ENCODE assay signal across 18 mouse cellular contexts in the genomic region with DNA sequence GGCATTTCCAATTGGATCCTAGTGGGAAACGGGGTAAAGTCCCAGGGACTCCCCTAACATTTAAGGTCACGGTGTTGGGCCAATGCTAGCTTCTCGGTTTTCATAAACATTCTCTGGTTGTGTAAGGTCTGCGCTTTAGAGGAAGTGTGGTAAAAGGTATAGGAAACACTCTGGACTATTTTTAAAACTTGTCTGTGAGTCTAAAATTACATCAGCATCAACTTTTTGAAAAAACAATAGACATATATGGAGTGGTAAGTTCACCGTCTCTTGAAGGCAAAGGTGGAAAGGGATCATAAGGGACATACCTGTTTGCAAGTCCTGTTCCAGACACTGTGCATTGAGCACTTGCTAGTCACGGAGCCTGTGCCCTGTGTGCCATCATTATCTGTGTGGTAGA.
DNase-seq lines count a peak whose midpoint lies in the region; ATAC-seq and TF ChIP-seq lines count a peak whose summit lies in the region.
"Had no signal": no experiment of that assay in that cellular context is flagged by ENCODE, and none has a peak within 500 bp of the region (broad histone marks: within the 10 kb centered on the region; RNA-seq: fewer than 3 reads in every experiment).

No protein-coding gene starts in this region.

- no peaks in the 10 kb centered on the region for H3K27me3 ChIP-seq in heart, postnatal 0 days (ENCODE audit: control insufficient read depth, insufficient read depth, low read length)
- H3K27me3 ChIP-seq in megakaryocyte, embryonic 14.5 days (replicated peaks): no peaks in the 10 kb centered on the region
- H3K27me3 ChIP-seq: forebrain, embryonic 13.5 days; hindbrain, embryonic 13.5 days; limb, embryonic 13.5 days; midbrain, embryonic 15.5 days had no signal

- no peak overlapping the region for H3K9ac ChIP-seq in heart, postnatal 0 days (replicated peaks; ENCODE audit: low read depth, low read length)
- H3K9ac ChIP-seq: forebrain, embryonic 13.5 days; hindbrain, embryonic 13.5 days; limb, embryonic 13.5 days; midbrain, embryonic 15.5 days had no signal

- no peak overlapping the region for H3K4me2 ChIP-seq in heart, postnatal 0 days (ENCODE audit: low read depth, low read length)
- H3K4me2 ChIP-seq: forebrain, embryonic 13.5 days; hindbrain, embryonic 13.5 days; limb, embryonic 13.5 days; midbrain, embryonic 15.5 days had no signal

- no peak for TF ChIP-seq CTCF in heart, postnatal 0 days (IDR thresholded peaks at IDR 0.05; ENCODE audit: low read depth)
- no peak for TF ChIP-seq CTCF in bone marrow macrophage, adult 2 months (IDR thresholded peaks at IDR 0.05; ENCODE audit: low read depth, low read length)

- WGBS in heart, postnatal 0 days: 67% methylated on average over 6 of the region's 6 CpGs

- H3K27ac ChIP-seq in heart, postnatal 0 days (ENCODE audit: low read depth): 0 out of 2 replicates have a peak overlapping the region, but pooled peaks have one; percentile 11
- peak overlapping the region; percentile 30 for H3K27ac ChIP-seq in bone marrow macrophage, adult 2 months (ENCODE audit: insufficient read depth, low read depth, low read length)
- H3K27ac ChIP-seq: forebrain, embryonic 13.5 days; hindbrain, embryonic 13.5 days; limb, embryonic 13.5 days; midbrain, embryonic 15.5 days had no signal

- no peak for DNase-seq in heart, postnatal 0 days (ENCODE audit: low spot score)
- no peak for DNase-seq in heart, adult 8-10 months (ENCODE audit: low spot score)
- peak; percentile 50 to 51 for DNase-seq in B cell, adult 2 months
- no peak for DNase-seq in urinary bladder, adult 18-20 months (ENCODE audit: low spot score in 2 of 2)
- DNase-seq in heart, adult 18-20 months: no peak
- DNase-seq: cerebellum, postnatal 14 days; kidney, postnatal 10 days; lung, adult 18-20 months; lung, postnatal 4 days; right cerebral cortex, postnatal 14 days had no signal

- H3K4me1 ChIP-seq in heart, postnatal 0 days (ENCODE audit: control insufficient read depth, insufficient read depth): peaks cover 29% of the 10 kb centered on the region
- H3K4me1 ChIP-seq in bone marrow macrophage, adult 2 months (ENCODE audit: control insufficient read depth, insufficient read depth, low read length): peaks cover 51% of the 10 kb centered on the region
- peaks cover 92% of the 10 kb centered on the region for H3K4me1 ChIP-seq in megakaryocyte, embryonic 14.5 days
- H3K4me1 ChIP-seq: forebrain, embryonic 13.5 days; midbrain, embryonic 15.5 days had no signal

- H3K4me3 ChIP-seq in heart, postnatal 0 days (ENCODE audit: low read depth, low read length): no peak overlapping the region
- H3K4me3 ChIP-seq in bone marrow macrophage, adult 2 months (ENCODE audit: insufficient read depth, low read length): no peak overlapping the region
- H3K4me3 ChIP-seq in megakaryocyte, embryonic 14.5 days (replicated peaks): peak overlapping the region; percentile 86
- H3K4me3 ChIP-seq: forebrain, embryonic 13.5 days; hindbrain, embryonic 13.5 days; limb, embryonic 13.5 days; midbrain, embryonic 15.5 days had no signal

- no peak for TF ChIP-seq EP300 in heart, postnatal 0 days (IDR thresholded peaks at IDR 0.05; ENCODE audit: low read depth)

- no peak for ATAC-seq in heart, postnatal 0 days (ENCODE audit: insufficient read depth, low read depth)
- no peak for ATAC-seq in erythroid progenitor cell, adult 5-6 weeks (replicated peaks; ENCODE audit: low FRiP score, poor library complexity, severe bottlenecking)
- ATAC-seq: forebrain, embryonic 13.5 days; intestine, postnatal 0 days; midbrain, embryonic 15.5 days had no signal

- no peak for TF ChIP-seq POLR2A in bone marrow macrophage, adult 2 months (IDR thresholded peaks at IDR 0.05; ENCODE audit: borderline replicate concordance, low read depth, low read length)

- no peaks in the 10 kb centered on the region for H3K9me3 ChIP-seq in heart, postnatal 0 days (replicated peaks; ENCODE audit: control insufficient read depth, low read length)
- H3K9me3 ChIP-seq in megakaryocyte, embryonic 14.5 days: no peaks in the 10 kb centered on the region
- H3K9me3 ChIP-seq: forebrain, embryonic 13.5 days; hindbrain, embryonic 13.5 days; limb, embryonic 13.5 days; midbrain, embryonic 15.5 days had no signal

- H3K36me3 ChIP-seq in heart, postnatal 0 days (replicated peaks; ENCODE audit: control insufficient read depth, insufficient read depth, low read length): no peaks in the 10 kb centered on the region
- H3K36me3 ChIP-seq in megakaryocyte, embryonic 14.5 days (replicated peaks; ENCODE audit: low read length): peaks cover 50% of the 10 kb centered on the region
- H3K36me3 ChIP-seq: hindbrain, embryonic 13.5 days; limb, embryonic 13.5 days; midbrain, embryonic 15.5 days had no signal

Comparison
In these comparisons a context has a peak if more than half of its experiments do, and no peak if none do; other contexts are left out.
1. DNase-seq: peak in B cell, adult 2 months (2 of 2); none in heart, postnatal 0 days (single experiment), heart, adult 8-10 months (single experiment), urinary bladder, adult 18-20 months (0 of 2) and heart, adult 18-20 months (0 of 2).